Mouse (Mus musculus) lung, adult 2 months (tissue): ENCODE measurements around the gene Crym.

Experiments used
- CTCF ChIP-seq: fragments of 200-500 bp; IDR thresholded peaks from 2 replicates; pipeline ENCODE4 v1.5.1; 2011; ENCODE audit warnings: mild to moderate bottlenecking, low read length, control low read depth; ENCODE audit not compliant: insufficient read depth
- POLR2A ChIP-seq: fragments of 200-500 bp; IDR thresholded peaks from 2 replicates; pipeline ENCODE4 v1.6.1; 2011; ENCODE audit warnings: low read depth, mild to moderate bottlenecking, control low read depth, low read length, borderline replicate concordance; ENCODE audit errors: extremely low read depth

- TF ChIP-seq CTCF (peak; percentile 81), POLR2A (no peak)
These were observed 1.9 kb upstream of the Crym start, which contains the start of gene Abca14 for GRCm38 (mm10) chr7:120203789-120204188.
